Mouse (Mus musculus) kidney, embryonic 16.5 days (tissue): ENCODE data around the gene Lyrm2. TPM values are rescaled to one million over a fixed set of nuclear protein-coding genes. Genes with fewer than 3 reads are reported as not detected.

Source experiments
- ATAC-seq: fragments of 200-750 bp; cut with Nextera tagmentation; 2 replicates; pipeline ENCODE4 v1.8.0; 2017; ENCODE audit warnings: moderate TSS enrichment; ENCODE audit not compliant: low FRiP score, low TSS enrichment
- H3K27ac ChIP-seq: fragments of 300-500 bp; sonication (generic); 2 replicates; pipeline ENCODE4 v1.5.1; 2014; ENCODE audit warnings: low read length
- H3K27me3 ChIP-seq: fragments of 300-500 bp; sonication (generic); 2 replicates; pipeline ENCODE4 v1.6.1; 2014; ENCODE audit warnings: low read length, control low read depth, mixed read lengths; ENCODE audit not compliant: insufficient read depth
- H3K36me3 ChIP-seq: fragments of 300-500 bp; sonication (generic); 2 replicates; pipeline ENCODE4 v1.6.1; 2014; ENCODE audit warnings: low read length, control low read depth, mixed read lengths; ENCODE audit not compliant: insufficient read depth
- H3K4me1 ChIP-seq: fragments of 300-500 bp; sonication (generic); 2 replicates; pipeline ENCODE4 v1.6.1; 2014; ENCODE audit warnings: low read length, control low read depth, mixed read lengths; ENCODE audit not compliant: insufficient read depth
- H3K4me2 ChIP-seq: fragments of 300-500 bp; sonication (generic); replicated peaks from 2 replicates; pipeline ENCODE4 v1.6.1; 2014; ENCODE audit warnings: low read depth, low read length
- H3K4me3 ChIP-seq: fragments of 300-500 bp; sonication (generic); 2 replicates; pipeline ENCODE4 v1.5.1; 2014; ENCODE audit warnings: mild to moderate bottlenecking, low read length
- H3K9ac ChIP-seq: fragments of 300-500 bp; sonication (generic); replicated peaks from 2 replicates; pipeline ENCODE4 v1.6.1; 2014; ENCODE audit warnings: low read length
- H3K9me3 ChIP-seq: fragments of 300-500 bp; sonication (generic); 2 replicates; pipeline ENCODE4 v1.6.1; 2016; ENCODE audit warnings: low read length, control low read depth
- WGBS: fragments of 180-500 bp; shearing (Covaris S2); extraction: QIAGEN DNeasy Blood & Tissue Kit; methylation state at CpG from one replicate; pipeline ENCODE4 v1.1.7; 2014; 5-methylcytosine and 5-hydroxymethylcytosine counted together
- polyA plus RNA-seq: library from polyadenylated mRNA; unstranded; fragments of >200 nt; fragmentation: Nextera tagmentation; extraction: Ambion mirVana; gene quantifications from 2 replicates; pipeline ENCODE4 v1.2.1, GENCODE M21; 2015

The Lyrm2 gene
- polyA plus RNA-seq, 1 experiment from 2014 or later = 99.7 TPM

DNA sequence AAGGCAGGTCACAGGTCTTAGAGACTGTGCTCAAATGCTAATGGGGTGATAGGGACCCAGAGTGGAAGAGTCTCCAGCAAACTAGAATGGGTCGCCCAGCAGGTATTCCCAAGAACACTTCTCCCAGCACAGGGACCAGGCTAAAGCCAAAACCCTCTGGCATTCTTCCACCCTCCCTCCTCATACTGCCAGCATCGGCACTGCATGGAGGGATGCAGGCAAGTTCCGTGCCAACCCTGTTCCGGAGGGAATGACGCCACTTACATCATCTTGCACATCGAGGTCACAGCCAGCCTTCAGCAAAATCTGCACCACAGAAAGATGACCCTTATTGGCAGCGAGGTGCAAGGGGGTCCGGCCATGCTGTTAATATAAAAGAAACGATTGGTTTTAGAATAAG is 36.0 kb downstream of the Lyrm2 start:
- no peaks in the 10 kb centered on the region for H3K36me3 ChIP-seq
- no peaks in the 10 kb centered on the region for H3K9me3 ChIP-seq
- no peak for ATAC-seq
- H3K27ac ChIP-seq = no peak overlapping the region
- WGBS = 93% methylated on average over 9 of the region's 9 CpGs
- H3K4me1 ChIP-seq = no peaks in the 10 kb centered on the region
- no peak overlapping the region for H3K9ac ChIP-seq
- H3K4me3 ChIP-seq = no peak overlapping the region
- H3K27me3 ChIP-seq = no peaks in the 10 kb centered on the region
- no peak overlapping the region for H3K4me2 ChIP-seq

DNA sequence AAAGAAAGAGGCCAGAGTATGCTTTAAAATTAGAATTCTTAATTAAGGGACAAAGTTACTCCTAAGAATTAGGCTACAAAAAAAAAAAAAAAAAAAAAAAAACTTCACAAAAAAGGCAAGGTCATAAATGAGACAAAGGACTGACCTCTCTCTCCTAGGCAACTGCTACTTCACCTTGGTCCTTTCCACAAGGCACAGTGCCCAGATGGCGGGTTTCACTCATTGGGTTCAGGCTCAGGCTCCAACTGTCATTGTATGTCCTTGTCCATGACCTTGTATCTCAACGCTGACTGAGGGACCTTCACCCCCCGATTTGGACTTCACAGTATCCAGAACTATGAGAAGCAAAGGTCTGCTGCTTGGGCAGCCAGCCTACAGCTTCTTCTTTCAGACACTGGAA is 38.3 kb downstream of the Lyrm2 start:
- Histone ChIP-seq H3K36me3 (no peaks in the 10 kb centered on the region), H3K4me3 (no peak overlapping the region), H3K27me3 (no peaks in the 10 kb centered on the region), H3K4me2 (no peak overlapping the region), H3K9me3 (no peaks in the 10 kb centered on the region), H3K27ac (no peak overlapping the region), H3K9ac (no peak overlapping the region), H3K4me1 (no peaks in the 10 kb centered on the region)
- WGBS = 95% methylated on average over 3 of the region's 3 CpGs
- no peak for ATAC-seq

Other genes with a start within 250 kb of the Lyrm2 start
- gene Gja10, start 197.5 kb upstream of the Lyrm2 start, polyA plus RNA-seq = not detected in 2 replicates
- 55.4 and 57.7 TPM in 2 replicates for gene Casp8ap2, start 184.8 kb upstream of the Lyrm2 start, polyA plus RNA-seq
- 12.1 and 15.6 TPM in 2 replicates for gene Mdn1, start 143.1 kb upstream of the Lyrm2 start, polyA plus RNA-seq
- 13.8 and 15.4 TPM in 2 replicates for gene Ankrd6, start 150.6 kb downstream of the Lyrm2 start, polyA plus RNA-seq
- 16.0 and 22.0 TPM in 2 replicates for gene Rragd, start 182.8 kb downstream of the Lyrm2 start, polyA plus RNA-seq
- gene Ube2j1, start 231.2 kb downstream of the Lyrm2 start, polyA plus RNA-seq = 42.5 and 43.8 TPM in 2 replicates